Mouse (Mus musculus): ENCODE measurements around the gene Platr25. TPM values are rescaled to one million over a fixed set of nuclear protein-coding genes. Genes with fewer than 3 reads are reported as not detected.
"Not testable (repeated sequence)": the region's sequence is repeated elsewhere in the genome, so short reads cannot be mapped to it uniquely, and the experiment has no call there.

Gene Platr25
- polyA plus RNA-seq (2015; fragmentation: Nextera tagmentation; extraction: Ambion mirVana) = 13.5 and 15.7 TPM in 2 replicates

DNA sequence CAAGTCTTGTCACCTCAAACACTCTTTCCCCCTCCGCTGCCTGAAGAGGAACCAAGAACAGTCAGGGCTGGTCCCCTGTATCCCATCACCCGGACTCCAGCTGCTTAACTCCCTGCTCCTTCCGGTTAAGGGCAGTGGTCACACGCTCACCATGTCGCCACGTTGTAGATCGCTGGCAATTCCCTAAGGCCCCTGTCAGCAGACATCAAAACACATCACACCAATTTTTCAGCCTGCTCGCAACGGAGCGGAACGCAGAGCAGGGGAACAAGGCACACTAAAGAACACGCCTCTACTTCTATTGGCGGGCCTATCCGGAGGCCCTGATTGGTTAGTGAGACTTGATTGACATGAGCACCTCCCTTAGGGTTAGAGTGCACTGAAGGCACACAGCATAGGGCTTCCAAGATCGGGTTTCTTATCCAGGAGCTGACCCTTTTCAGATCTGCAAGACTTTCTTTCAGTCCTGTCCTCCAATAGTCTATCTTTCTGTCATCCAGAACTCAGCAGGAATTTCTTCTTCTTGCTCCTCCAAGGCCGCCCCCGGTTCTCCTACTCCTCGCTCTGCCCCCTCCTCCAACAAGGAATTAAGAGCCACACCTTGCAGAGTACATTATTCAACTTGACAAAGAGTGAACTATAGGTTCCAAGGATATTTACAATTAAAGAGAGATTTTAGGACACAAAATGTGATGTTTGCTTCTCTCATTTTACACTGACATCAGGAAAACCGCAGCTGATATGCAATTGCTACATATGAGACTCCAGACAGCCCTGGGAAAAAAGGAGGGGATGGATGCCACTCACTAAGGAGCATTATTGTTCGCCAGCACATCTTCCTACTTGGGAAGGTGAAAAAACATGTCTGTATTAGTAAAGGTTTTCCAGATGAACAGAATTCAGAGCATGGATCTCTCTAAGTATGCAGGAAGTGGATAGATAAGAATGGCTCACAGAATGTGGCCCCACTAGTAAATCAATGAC lies at the start of gene Platr25:
Gene Platr25 (minus strand): TSS at position 278 of the 984 bp plus-strand sequence.
- DNase-seq (ENCODE audit: low spot score) = peak; percentile 83

DNA sequence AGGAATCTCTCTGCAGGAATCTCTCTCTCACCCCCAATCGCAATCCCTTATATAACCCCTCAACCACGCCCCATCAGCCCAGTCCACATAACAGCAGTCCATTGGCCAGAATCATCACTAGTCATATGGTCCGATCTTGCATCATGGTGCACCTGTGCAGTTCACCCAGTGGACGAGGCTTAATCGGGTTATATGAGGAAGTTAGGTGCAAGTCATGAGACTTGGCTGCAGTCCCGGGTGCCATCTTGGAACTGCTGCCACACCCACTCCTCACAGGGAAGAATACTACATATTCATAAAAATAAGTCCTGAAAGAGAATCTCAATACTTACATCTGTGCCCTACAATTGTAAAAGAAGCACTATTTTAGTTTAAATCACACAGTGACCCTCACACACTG lies 47.5 kb upstream of the Platr25 start:
- not testable (repeated sequence) for DNase-seq (ENCODE audit: low spot score)

DNA sequence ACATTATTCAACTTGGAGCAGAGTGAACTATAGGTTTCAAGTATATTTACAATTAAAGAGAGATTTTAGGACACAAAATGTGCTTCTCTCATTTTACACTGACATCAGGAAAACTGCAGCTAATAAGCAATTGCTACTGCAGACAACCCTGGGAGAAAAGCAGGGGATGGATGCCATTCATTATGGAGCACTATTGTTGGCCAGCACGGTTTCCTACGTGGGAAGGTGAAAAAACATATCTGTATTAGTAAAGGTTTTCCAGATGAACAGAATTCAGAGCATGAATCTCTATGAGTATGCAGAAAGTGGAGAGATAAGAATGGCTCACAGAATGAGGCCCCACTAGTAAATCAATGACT lies 25.6 kb upstream of the Platr25 start:
- DNase-seq (ENCODE audit: low spot score) = not testable (repeated sequence)

DNA sequence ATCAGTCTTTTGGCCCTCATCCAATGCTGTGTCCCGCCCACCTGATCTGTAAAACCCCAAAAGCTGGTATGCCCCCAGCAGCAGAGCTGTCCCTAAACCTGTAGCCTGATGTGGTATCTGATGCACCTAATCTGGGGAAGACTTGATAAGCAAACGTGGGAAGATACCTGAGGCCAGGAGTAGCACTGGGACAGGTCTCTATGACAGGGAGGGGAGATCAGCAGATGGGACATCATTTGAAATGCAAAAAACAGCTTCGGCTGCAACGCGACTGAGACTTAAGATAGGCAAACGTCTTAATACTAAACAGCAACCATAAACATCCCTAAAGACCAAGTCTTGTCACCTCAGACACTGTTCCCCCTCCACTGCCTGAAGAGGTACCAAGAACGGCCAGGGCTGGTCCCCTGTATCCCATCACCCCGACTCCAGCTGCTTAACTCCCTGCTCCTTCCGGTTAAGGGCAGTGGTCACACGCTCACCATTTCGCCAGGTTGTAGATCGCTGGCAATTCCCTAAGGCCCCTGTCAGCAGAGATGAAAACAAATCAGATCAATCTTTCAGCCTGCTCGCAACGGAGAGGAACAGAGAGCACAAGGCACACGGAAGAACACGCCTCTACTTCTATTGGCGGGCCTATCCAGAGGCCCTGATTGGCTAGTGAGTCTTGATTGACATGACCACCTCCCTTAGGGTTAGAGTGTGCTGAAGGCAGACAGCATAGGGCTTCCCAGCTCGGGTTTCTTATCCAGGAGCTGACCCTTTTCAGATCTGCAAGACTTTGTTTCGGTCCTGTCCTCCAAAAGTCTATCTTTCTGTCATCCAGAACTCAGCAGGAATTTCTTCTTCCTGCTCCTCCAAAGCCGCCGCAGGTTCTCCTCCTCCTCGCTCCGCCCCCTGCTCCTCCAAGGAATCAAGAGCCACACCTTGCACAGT lies 25.0 kb upstream of the Platr25 start, which contains the start of gene Gm5141:
Gene Gm5141 (minus strand): TSS at position 610 of the 936 bp plus-strand sequence.
- DNase-seq (ENCODE audit: low spot score) = peak; percentile 51

DNA sequence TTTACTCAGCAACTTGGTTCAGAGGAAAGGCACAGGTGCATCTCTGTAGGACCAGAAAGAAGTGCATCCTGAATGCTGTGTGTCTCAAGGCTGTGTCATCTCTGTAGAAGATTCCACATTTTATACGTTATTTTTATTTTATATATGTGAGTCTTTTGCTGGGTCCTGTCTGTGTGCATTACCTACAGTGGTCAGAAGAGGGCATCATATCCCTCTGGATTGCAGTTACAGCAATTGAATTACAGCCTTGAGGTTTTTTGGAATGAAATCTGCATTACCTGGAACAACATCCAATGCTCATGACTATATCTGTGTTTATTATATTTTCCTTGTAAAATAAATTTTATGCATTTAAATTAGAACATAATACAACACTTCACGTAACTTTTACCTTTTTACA lies 3.3 kb upstream of the Platr25 start:
- DNase-seq (ENCODE audit: low spot score) = peak; percentile 31

DNA sequence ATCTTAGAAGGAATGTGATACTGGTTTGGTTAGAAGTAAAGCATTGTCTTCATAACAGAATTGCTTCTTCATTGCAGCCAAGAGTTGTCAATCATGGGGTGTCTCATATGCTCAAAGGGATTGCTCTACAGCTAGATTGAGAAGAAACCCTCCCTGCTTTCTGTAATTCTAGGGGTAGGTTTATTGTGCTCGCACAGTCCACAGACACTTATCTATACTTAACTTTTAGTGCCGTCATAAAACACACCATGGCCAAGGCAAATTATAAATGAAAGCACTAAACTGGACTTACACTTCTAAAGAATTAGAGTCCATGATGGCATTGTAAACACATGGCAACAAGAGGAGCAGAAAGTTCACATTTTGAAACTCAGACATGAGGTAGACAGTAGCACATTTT lies 27.2 kb downstream of the Platr25 start:
- no peak for DNase-seq (ENCODE audit: low spot score)

DNA sequence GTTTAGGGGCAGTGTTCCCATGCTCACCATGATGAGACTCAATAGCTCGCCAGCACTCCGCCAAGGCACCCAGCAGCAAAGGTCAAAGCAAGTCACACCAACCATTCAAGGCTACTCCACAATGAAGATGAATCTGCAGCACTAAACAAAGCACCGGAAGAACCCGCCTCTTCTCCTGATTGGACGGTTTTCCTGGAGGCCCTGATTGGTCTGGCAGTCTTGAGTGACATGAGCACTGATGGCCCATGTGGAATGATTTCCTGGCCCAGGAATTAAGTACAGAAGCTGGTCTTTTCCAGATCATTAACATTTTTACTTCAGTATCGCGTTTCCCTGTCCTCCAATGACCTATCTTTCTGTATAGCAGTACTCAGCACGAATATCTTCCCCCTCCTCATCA lies 47.9 kb downstream of the Platr25 start:
- not testable (repeated sequence) for DNase-seq (ENCODE audit: low spot score)

DNA sequence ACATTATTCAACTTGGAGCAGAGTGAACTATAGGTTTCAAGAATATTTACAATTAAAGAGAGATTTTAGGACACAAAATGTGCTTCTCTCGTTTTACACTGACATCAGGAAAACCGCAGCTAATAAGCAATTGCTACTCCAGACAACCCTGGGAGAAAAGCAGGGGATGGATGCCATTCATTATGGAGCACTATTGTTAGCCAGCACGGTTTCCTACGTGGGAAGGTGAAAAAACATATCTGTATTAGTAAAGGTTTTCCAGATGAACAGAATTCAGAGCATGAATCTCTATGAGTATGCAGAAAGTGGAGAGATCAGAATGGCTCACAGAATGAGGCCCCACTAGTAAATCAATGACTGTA lies 75.2 kb downstream of the Platr25 start:
- not testable (repeated sequence) for DNase-seq (ENCODE audit: low spot score)

DNA sequence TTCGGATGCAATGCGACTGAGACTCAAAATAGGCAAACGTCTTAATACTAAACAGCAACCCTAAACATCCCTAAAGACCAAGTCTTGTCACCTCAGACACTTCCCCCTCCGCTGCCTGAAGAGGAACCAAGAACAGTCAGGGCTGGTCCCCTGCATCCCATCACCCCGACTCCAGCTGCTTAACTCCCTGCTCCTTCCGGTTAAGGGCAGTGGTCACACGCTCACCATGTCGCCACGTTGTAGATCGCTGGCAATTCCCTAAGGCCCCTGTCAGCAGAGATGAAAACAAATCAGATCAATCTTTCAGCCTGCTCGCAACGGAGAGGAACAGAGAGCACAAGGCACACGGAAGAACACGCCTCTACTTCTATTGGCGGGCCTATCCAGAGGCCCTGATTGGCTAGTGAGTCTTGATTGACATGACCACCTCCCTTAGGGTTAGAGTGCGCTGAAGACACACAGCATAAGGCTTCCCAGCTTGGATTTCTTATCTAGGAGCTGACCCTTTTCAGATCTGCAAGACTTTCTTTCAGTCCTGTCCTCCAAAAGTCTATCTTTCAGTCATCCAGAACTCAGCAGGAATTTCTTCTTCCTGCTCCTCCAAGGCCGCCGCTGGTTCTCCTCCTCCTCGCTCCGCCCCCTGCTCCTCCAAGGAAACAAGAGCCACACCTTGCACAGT lies 75.8 kb downstream of the Platr25 start:
- peak; percentile 43 for DNase-seq (ENCODE audit: low spot score)

DNA sequence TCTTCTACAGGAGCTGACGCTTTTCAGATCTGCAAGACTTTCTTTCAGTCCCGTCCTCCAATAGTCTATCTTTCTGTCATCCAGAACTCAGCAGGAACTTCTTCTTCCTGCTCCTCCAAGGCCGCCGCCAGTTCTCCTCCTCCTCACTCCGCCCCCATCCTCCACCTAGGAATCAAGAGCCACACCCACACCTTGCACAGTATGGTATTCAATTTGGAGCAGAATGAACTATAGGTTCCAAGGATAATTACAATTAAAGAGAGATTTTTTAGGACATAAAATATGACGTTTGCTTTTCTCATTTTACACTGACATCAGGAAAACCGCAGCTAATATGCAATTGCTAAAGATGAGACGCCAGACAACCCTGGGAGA lies 107.2 kb downstream of the Platr25 start:
- DNase-seq (ENCODE audit: low spot score) = no peak

DNA sequence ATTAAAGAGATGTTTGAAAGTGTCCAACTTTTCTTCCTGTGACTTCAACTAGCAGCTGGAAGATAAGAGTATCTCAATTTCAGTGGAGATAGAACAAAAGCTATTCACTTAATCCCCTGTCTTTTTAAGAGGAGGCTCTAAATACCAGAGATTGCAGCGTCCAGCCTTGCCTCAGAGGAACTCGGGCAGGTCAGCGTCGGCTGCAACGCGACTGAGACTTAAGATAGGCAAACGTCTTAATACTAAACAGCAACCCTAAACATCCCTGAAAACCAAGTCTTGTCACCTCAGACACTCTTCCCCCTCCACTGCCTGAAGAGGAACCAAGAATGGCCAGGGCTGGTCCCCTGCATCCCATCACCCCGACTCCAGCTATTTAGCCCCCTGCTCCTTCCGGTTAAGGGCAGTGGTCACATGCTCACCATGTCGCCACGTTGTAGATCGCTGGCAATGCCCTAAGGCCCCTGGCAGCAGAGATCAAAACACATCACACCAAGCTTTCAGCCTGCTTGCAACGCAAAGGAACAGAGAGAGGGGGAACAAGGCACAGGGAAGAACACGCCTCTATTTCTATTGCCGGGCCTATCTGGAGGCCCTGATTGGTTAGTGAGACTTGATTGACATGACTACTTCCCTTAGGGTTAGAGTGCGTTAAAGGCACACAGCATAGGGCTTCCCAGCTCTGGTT lies 107.7 kb downstream of the Platr25 start:
- peak; percentile 85 for DNase-seq (ENCODE audit: low spot score)

DNA sequence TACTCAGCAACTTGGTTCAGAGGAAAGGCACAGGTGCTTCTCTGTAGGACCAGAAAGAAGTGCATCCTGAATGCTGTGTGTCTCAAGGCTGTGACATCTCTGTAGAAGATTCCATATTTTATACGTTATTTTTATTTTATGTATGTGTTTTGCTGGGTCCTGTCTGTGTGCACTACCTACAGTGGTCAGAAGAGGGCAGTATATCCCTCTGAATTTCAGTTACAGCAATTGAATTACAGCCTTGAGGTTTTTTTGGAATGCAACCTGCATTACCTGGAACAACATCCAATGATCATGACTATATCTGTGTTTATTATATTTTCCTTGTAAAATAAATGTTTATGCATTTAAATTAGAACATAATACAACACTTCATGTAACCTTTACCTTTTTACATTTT lies 133.4 kb downstream of the Platr25 start:
- peak; percentile 54 for DNase-seq (ENCODE audit: low spot score)

DNA sequence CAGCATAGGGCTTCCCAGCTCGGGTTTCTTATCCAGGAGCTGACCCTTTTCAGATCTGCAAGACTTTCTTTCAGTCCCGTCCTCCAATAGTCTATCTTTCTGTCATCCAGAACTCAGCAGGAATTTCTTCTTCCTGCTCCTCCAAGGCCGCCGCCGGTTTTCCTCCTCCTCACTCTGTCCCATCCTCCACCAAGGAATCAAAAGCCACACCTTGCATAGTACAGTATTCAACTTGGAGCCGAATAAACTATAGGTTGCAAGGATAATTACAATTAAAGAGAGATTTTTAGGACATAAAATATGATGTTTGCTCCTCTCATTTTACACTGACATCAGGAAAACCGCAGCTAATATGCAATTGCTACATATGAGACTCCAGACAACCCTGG lies 136.2 kb downstream of the Platr25 start:
- peak; percentile 3 for DNase-seq (ENCODE audit: low spot score)

DNA sequence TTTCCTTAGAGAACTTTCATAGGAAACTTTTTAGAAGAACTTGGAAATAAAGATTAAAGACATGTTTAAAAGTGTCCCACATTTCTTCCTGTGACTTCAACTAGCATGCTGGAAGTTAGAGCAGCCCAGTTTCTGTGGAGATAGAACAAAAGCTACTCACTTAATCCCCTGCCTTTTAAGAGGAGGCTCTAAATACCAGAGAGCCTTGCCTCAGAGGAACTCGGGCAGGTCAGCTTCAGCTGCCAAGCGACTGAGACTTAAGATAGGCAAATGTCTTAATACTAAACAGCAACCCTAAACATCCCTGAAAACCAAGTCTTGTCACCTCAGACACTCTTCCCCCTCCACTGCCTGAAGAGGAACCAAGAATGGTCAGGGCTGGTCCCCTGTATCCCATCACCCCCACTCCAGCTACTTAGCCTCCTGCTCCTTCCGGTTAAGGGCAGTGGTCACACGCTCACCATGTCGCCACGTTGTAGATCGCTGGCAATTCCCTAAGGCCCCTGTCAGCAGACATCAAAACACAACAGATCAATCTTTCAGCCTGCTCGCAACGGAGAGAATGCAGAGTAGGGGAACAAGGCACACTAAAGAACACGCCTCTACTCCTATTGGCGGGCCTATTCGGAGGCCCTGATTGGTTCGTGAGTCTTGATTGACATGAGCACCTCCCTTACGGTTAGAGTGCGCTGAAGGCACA lies 136.8 kb downstream of the Platr25 start, which contains the start of gene 6720489N17Rik:
Gene 6720489N17Rik (minus strand): TSS at position 606 of the 700 bp plus-strand sequence.
- peak; percentile 89 for DNase-seq (ENCODE audit: low spot score)

MicroRNAs within 50 kb of the gene (microRNA counts, 519-probe panel; counts per million panel counts)
- microRNA mmu-miR-713 = 473 counts per million, percentile 71 among the panel's probes with 10 or more counts

Small RNA genes lying within 50 kb of the gene (microRNA-seq; reads per million reads assigned to microRNA genes)
- not detected for gene Gm24020 (ENCODE audit: borderline number of aligned reads)
- not detected for gene Gm24588 (ENCODE audit: borderline number of aligned reads)
- gene Mir713 (ENCODE audit: borderline number of aligned reads) = not detected

Other genes with a start within 250 kb of the Platr25 start
- 0.42 TPM in 1 of 2 replicates, not detected in the other for gene Zfp935, start 202.2 kb downstream of the Platr25 start, polyA plus RNA-seq (2015; fragmentation: Nextera tagmentation; extraction: Ambion mirVana)
- gene Zfp934, start 189.5 kb downstream of the Platr25 start, polyA plus RNA-seq (2015; fragmentation: Nextera tagmentation; extraction: Ambion mirVana) = 11.3 and 13.9 TPM in 2 replicates
- gene 6720489N17Rik, start 136.5 kb downstream of the Platr25 start, polyA plus RNA-seq (2015; fragmentation: Nextera tagmentation; extraction: Ambion mirVana) = 5.1 and 5.3 TPM in 2 replicates
- 4.9 and 7.0 TPM in 2 replicates for gene Gm5141, start 25.1 kb upstream of the Platr25 start, polyA plus RNA-seq (2015; fragmentation: Nextera tagmentation; extraction: Ambion mirVana)
- gene Fbp2, start 97.7 kb upstream of the Platr25 start, polyA plus RNA-seq (2015; fragmentation: Nextera tagmentation; extraction: Ambion mirVana) = 0.40 and 0.42 TPM in 2 replicates
- 15.4 and 18.0 TPM in 2 replicates for gene Fbp1, start 127.6 kb upstream of the Platr25 start, polyA plus RNA-seq (2015; fragmentation: Nextera tagmentation; extraction: Ambion mirVana)
- 60.5 and 69.4 TPM in 2 replicates for gene 2010111I01Rik, start 204.2 kb upstream of the Platr25 start, polyA plus RNA-seq (2015; fragmentation: Nextera tagmentation; extraction: Ambion mirVana)